Mouse (Mus musculus) kidney, adult 11 months (tissue): ENCODE data around the gene Lnx2.
A peak's percentile ranks its signal among the peaks of the same experiment; 100 is the strongest.

Source experiments
- DNase-seq: peaks from one replicate; pipeline ENCODE4 v3.0.0; 2022

Lnx2 gene

GRCm38 (mm10) chr5:147076799-147077165 lies 396 bp upstream of the Lnx2 start, which contains the start of gene Polr1d:
Gene Polr1d (plus strand): TSS chr5:147077050.
- no peak for DNase-seq

- peak; percentile 45 for DNase-seq
These were observed 1.0 kb downstream of the Lnx2 start for GRCm38 (mm10) chr5:147075103-147076025.

GRCm38 (mm10) chr5:147073805-147074204 lies 2.6 kb downstream of the Lnx2 start:
- DNase-seq, result no peak

DNA sequence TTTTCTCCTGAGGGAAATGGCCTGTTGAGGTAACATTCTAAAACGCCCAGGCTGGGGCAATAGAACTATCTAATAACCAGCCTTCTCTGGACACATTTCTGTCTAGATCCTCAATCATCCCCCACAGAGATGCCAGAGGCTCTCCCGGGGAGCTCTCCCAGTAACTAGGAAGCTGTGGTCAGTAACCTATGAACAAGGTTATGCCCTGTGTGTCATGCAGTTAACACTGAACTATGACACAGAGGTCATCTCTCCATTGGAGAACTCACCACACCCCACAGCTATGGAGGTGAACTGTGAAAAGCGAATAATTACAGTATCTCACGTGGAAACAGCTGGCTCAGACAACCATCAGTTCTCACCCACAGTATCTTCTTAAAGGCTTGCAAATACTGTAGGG lies 4.5 kb downstream of the Lnx2 start:
- peak; percentile 57 for DNase-seq

GRCm38 (mm10) chr5:147070791-147071516 lies 5.4 kb downstream of the Lnx2 start:
- DNase-seq, result peak; percentile 66

DNA sequence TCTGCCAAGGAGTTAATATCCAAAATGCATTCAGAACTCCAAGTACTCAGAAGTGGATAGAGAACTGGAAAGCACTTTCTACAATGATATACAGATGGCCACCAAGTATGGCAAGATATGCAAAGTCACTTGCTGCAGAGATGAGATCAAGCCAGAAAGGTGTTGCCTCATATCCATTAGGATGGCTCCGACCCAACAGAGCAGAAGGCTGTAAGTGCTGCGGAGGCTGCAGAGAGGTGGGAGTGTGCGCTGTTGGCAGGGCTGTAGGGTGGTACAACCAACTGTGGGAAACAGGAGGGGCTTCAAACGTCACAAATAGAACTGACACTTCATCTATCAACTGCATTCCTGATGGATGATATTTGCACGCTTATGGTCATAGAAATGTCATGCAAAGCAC lies 7.5 kb downstream of the Lnx2 start:
- no peak for DNase-seq

DNA sequence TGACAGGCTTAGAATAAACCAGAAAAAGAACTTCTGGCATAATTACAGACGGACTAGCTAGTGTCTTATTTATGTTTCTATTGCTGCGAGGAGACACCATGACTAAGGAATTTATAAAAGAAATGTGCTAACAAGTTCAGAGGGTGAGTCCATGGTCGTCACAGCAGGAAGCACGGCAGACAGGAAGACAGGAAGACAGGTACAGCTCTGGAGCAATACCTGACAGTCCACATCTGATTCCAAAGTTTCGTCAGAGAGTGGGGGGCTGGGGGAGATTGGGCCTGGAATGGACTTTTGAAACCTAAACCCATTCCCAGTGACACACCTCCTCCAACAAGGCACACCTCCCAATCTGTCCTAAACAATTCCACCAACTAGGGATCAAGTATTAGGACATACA lies 9.4 kb downstream of the Lnx2 start:
- no peak for DNase-seq

DNA sequence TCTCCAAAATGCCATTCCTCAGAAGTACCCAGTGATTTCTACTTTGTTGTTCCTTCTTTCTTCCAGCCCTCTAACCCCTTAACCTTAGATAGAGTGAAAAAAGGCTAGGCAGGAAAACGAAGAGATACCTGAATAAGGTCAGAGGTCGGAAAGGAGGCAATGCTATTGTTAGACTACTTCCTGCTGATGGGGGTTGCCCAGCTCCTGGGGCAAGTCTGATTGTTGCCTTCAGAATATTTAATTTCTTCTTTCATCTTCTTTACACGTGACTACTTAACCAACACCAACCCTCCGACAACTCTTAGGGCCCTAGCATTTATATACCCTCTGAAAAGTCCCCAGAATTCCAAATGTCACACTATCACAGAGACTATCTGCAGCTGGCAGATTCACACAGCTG lies 10.3 kb downstream of the Lnx2 start:
- DNase-seq, result no peak

DNA sequence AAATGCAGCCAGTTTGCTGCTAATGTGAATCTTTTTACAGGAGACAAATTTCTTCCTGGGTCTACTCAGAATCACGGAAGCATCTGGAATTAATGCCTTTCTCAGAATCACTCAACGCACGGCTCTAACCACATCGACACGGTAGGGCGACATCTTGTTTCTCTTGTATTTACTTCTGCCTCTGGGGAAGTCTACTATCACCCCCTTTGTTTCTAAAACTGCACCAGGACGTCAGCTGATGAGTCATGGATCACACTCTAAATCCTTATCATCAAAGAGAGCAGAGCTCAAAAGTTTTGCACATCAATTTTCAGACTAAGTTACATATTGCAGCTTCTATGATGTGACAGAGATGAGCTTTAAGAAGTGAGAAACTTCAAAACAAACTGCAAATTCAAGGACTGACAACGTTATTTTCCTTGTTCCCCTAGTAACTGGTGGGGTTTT lies 13.1 kb downstream of the Lnx2 start:
- DNase-seq, result no peak

- no peak for DNase-seq
These were observed 16.4 kb downstream of the Lnx2 start for GRCm38 (mm10) chr5:147060024-147060423.

GRCm38 (mm10) chr5:147059319-147059718 lies 17.1 kb downstream of the Lnx2 start:
- DNase-seq, result no peak

DNA sequence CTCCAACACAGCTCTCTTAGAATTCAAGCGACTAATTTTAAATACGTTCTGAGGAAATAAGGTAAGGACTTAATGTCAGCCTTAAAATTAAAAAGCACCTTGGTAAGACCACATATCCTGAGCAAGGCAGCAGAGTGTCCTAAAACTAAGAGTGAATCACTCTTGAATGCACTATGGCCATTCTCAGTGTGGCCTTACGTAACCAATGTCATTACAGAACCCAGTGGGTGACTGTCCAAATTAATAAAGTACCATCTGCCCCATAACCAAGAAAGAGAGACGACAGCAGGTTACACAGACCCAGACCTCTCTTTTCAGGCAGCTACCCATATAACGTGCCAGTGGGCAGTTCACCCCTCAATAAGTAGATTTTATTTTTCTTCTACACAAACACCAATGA lies 17.7 kb downstream of the Lnx2 start:
- DNase-seq, result no peak

DNA sequence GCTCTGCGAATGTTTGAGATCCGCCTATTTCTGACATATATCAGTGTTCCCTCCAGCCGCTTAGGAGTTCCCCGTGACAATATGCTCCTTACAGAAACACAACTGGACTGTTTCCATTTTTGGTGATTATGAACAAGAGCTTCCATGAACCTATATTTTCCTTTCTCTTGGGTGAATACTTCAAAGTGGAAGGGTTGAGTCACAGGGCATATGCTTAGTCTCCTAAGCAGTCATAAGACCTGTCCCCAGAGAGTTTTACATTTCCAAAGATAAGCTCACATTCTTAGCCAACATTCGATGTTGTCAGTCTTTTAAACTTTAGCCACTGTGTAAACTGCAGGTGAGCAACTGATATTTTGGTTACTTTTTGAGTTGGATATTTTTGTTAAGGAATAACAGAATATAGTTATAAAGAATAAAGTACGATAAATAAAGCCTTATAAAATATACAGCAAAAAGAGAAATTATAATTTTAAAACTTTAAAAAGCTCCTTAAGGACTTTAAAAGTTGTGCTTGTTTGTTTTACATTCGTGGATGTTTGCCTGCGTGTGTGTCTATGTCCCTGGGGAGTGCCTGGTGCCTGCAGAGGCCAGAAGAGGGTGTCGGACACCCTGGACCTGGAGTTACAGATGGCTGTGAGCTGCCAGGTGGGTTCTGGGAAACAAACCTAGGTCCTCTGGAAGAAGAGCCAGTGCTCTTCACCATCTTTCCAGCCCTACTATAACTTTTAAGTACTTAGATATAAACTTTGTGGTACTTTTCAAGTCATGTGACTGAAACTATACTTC lies 18.6 kb downstream of the Lnx2 start:
- no peak for DNase-seq

- DNase-seq, result no peak
These were observed 19.6 kb downstream of the Lnx2 start for GRCm38 (mm10) chr5:147056712-147057290.

DNA sequence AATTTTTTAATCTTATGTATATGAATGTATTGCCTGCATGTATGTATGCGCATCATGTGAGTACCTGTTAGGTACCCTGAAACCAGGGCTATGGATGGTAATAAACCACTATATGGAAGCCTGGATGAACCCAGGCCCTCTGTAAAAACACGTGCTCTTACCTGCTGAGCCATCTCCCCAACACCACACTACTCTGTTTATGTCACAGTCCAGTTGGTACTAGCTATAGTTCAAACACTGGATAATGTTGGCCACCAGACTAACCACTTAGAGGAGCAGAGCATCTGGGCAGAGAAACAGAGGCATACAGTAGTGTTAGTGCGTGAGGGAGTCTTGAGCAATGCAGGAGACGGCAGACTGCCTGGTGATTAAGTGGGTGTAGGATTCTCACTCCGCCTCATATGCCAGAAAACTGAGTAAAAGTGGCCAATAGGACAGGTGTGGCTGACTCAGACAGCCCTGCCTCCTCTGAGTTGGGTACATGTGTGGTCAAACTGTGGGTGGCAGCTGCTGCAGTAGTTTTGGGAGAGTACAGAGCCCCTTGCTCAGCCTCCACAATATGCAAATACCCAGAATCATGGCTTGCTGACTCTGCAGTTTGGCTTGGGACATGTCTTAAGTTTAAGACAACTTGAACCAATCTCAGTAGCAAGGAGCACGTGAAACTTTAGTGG lies 20.7 kb downstream of the Lnx2 start:
- DNase-seq, result no peak

- no peak for DNase-seq
These were observed 21.6 kb downstream of the Lnx2 start for GRCm38 (mm10) chr5:147054747-147055270.

DNA sequence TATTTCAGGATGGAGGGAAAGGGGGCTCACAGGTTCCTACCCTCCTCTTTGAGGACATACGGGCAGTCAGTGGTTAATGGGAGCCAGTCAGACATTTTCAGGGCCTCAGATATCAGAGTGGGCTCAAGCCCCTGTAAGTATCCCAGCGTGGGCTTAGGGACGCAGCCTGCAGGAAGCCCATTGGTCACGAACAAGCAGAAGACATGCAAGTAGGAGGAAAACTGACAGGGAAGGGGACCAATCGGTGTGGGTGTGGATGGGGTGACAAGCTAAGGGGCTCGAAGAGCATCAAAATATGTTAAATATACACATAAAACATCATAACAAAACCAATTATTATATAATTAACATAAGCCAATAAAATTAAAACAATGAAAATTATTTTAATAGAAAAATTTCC lies 22.1 kb downstream of the Lnx2 start:
- DNase-seq, result no peak

DNA sequence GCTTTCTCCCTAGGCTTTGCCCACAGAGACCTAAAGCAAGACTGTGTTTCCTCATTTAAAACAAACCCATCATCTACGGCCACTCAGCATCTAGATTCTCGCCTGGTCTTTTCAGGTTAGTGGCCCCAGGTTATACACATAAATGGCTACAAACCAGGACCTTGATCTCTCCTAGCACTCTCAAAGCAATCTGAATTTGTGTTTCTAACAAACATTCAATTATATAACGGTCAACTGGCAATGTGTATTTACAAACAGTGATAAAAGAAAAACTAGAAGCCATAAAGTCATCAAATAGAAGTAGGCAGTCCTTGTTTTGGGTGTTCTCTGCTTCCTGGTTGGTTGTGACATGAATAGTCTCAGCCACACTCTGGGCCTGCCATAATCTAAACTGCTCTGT lies 22.9 kb downstream of the Lnx2 start:
- DNase-seq, result no peak

GRCm38 (mm10) chr5:147053071-147053470 lies 23.3 kb downstream of the Lnx2 start:
- DNase-seq, result no peak

DNA sequence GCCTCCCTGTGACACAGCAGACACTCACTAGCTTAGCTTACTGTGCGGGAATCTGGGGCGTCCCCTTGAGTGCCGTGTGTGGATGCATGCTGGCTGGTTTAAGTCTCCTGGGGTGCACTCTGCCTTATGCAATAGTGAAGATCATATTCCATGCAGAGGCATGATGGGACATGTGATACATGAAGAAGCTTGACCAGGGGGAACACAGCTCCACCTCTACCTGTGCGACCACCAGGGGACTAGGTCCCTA lies 24.2 kb downstream of the Lnx2 start:
- no peak for DNase-seq

- DNase-seq, result no peak
These were observed 24.7 kb downstream of the Lnx2 start for GRCm38 (mm10) chr5:147051500-147052308.
